Mouse (Mus musculus): ENCODE data around the gene Magi3. TPM values are rescaled to one million over a fixed set of nuclear protein-coding genes. Genes with fewer than 3 reads are reported as not detected.

Gene Magi3
- total RNA-seq, 2 experiments from 2014 or later = 5.7 to 9.1 TPM

GRCm38 (mm10) chr3:104218926-104219325 is 1.2 kb downstream of the Magi3 start:
- ATAC-seq (replicated peaks; ENCODE audit: poor library complexity, severe bottlenecking) = no peak

GRCm38 (mm10) chr3:104189823-104190222 is 30.4 kb downstream of the Magi3 start:
- no peak for ATAC-seq (replicated peaks; ENCODE audit: poor library complexity, severe bottlenecking)

GRCm38 (mm10) chr3:104189234-104189633 is 30.9 kb downstream of the Magi3 start:
- no peak for ATAC-seq (replicated peaks; ENCODE audit: poor library complexity, severe bottlenecking)

GRCm38 (mm10) chr3:104184270-104184669 is 35.9 kb downstream of the Magi3 start:
- ATAC-seq (replicated peaks; ENCODE audit: poor library complexity, severe bottlenecking) = peak; percentile 48; the same call in 1 of the 2 replicates

- no peak for ATAC-seq (replicated peaks; ENCODE audit: poor library complexity, severe bottlenecking)
Observed at GRCm38 (mm10) chr3:104183656-104184055, 36.5 kb downstream of the Magi3 start.

- ATAC-seq (replicated peaks; ENCODE audit: poor library complexity, severe bottlenecking) = no peak
Observed at GRCm38 (mm10) chr3:104182711-104183110, 37.5 kb downstream of the Magi3 start.

- ATAC-seq (replicated peaks; ENCODE audit: poor library complexity, severe bottlenecking) = no peak
Observed at GRCm38 (mm10) chr3:104161347-104161746, 58.8 kb downstream of the Magi3 start.

- no peak for ATAC-seq (replicated peaks; ENCODE audit: poor library complexity, severe bottlenecking)
Observed at GRCm38 (mm10) chr3:104160603-104161002, 59.6 kb downstream of the Magi3 start.

GRCm38 (mm10) chr3:104150146-104150545 is 70.0 kb downstream of the Magi3 start:
- no peak for ATAC-seq (replicated peaks; ENCODE audit: poor library complexity, severe bottlenecking)

- ATAC-seq (replicated peaks; ENCODE audit: poor library complexity, severe bottlenecking) = no peak
Observed at GRCm38 (mm10) chr3:104142376-104142775, 77.8 kb downstream of the Magi3 start.

- no peak for ATAC-seq (replicated peaks; ENCODE audit: poor library complexity, severe bottlenecking)
Observed at GRCm38 (mm10) chr3:104138953-104139450, 81.2 kb downstream of the Magi3 start.

- no peak for ATAC-seq (replicated peaks; ENCODE audit: poor library complexity, severe bottlenecking)
Observed at GRCm38 (mm10) chr3:104125628-104126027, 94.5 kb downstream of the Magi3 start.

GRCm38 (mm10) chr3:104123846-104124245 is 96.3 kb downstream of the Magi3 start:
- ATAC-seq (replicated peaks; ENCODE audit: poor library complexity, severe bottlenecking) = no peak

GRCm38 (mm10) chr3:104109478-104109877 is 110.7 kb downstream of the Magi3 start:
- no peak for ATAC-seq (replicated peaks; ENCODE audit: poor library complexity, severe bottlenecking)

- peak; percentile 72; the same call in 1 of the 2 replicates for ATAC-seq (replicated peaks; ENCODE audit: poor library complexity, severe bottlenecking)
Observed at GRCm38 (mm10) chr3:104104942-104105341, 115.2 kb downstream of the Magi3 start.

GRCm38 (mm10) chr3:104101721-104102120 is 118.5 kb downstream of the Magi3 start:
- ATAC-seq (replicated peaks; ENCODE audit: poor library complexity, severe bottlenecking) = no peak

- no peak for ATAC-seq (replicated peaks; ENCODE audit: poor library complexity, severe bottlenecking)
Observed at GRCm38 (mm10) chr3:104101249-104101648, 118.9 kb downstream of the Magi3 start.

- no peak for ATAC-seq (replicated peaks; ENCODE audit: poor library complexity, severe bottlenecking)
Observed at GRCm38 (mm10) chr3:104095936-104096335, 124.2 kb downstream of the Magi3 start.

- ATAC-seq (replicated peaks; ENCODE audit: poor library complexity, severe bottlenecking) = no peak
Observed at GRCm38 (mm10) chr3:104094646-104095045, 125.5 kb downstream of the Magi3 start.

GRCm38 (mm10) chr3:104092759-104093158 is 127.4 kb downstream of the Magi3 start:
- ATAC-seq (replicated peaks; ENCODE audit: poor library complexity, severe bottlenecking) = no peak

- no peak for ATAC-seq (replicated peaks; ENCODE audit: poor library complexity, severe bottlenecking)
Observed at GRCm38 (mm10) chr3:104082031-104082430, 138.1 kb downstream of the Magi3 start.

- ATAC-seq (replicated peaks; ENCODE audit: poor library complexity, severe bottlenecking) = no peak
Observed at GRCm38 (mm10) chr3:104078725-104079124, 141.4 kb downstream of the Magi3 start.

- no peak for ATAC-seq (replicated peaks; ENCODE audit: poor library complexity, severe bottlenecking)
Observed at GRCm38 (mm10) chr3:104069395-104069794, 150.8 kb downstream of the Magi3 start.

Data from granulocyte monocyte progenitor cell, adult 5-6 weeks (primary cell).